Mouse (Mus musculus) stomach, embryonic 14.5 days (tissue): ENCODE data around the gene Orai1. TPM values are rescaled to one million over a fixed set of nuclear protein-coding genes. Genes with fewer than 3 reads are reported as not detected.

Source experiments
- ATAC-seq: fragments of 200-750 bp; cut with Nextera tagmentation; 2 replicates; pipeline ENCODE4 v1.8.0; 2017; ENCODE audit warnings: low read depth, moderate TSS enrichment; ENCODE audit not compliant: insufficient number of reproducible peaks, insufficient read depth, low FRiP score
- H3K27ac ChIP-seq: fragments of 300-500 bp; sonication (generic); 2 replicates; pipeline ENCODE4 v1.5.1; 2014; ENCODE audit warnings: mild to moderate bottlenecking, low read length, moderate library complexity, mixed read lengths
- H3K27me3 ChIP-seq: fragments of 300-500 bp; sonication (generic); 2 replicates; pipeline ENCODE4 v1.6.1; 2014; ENCODE audit warnings: low read length, control low read depth, mixed read lengths; ENCODE audit not compliant: control insufficient read depth, insufficient read depth
- H3K36me3 ChIP-seq: fragments of 300-500 bp; sonication (generic); 2 replicates; pipeline ENCODE4 v1.6.1; 2014; ENCODE audit warnings: mild to moderate bottlenecking, control low read depth, low read length, moderate library complexity, mixed read lengths; ENCODE audit not compliant: control insufficient read depth, insufficient read depth
- H3K4me1 ChIP-seq: fragments of 300-500 bp; sonication (generic); 2 replicates; pipeline ENCODE4 v1.6.1; 2014; ENCODE audit warnings: low read length, control low read depth, mixed read lengths; ENCODE audit not compliant: control insufficient read depth, insufficient read depth
- H3K4me2 ChIP-seq: fragments of 300-500 bp; sonication (generic); replicated peaks from 2 replicates; pipeline ENCODE4 v1.6.1; 2014; ENCODE audit warnings: low read depth, low read length, control low read depth
- H3K4me3 ChIP-seq: fragments of 300-500 bp; sonication (generic); 2 replicates; pipeline ENCODE4 v1.5.1; 2014; ENCODE audit warnings: low read depth, low read length, control low read depth
- H3K9ac ChIP-seq: fragments of 300-500 bp; sonication (generic); replicated peaks from 2 replicates; pipeline ENCODE4 v1.6.1; 2014; ENCODE audit warnings: low read depth, mild to moderate bottlenecking, control low read depth, low read length, moderate library complexity, mixed read lengths
- H3K9me3 ChIP-seq: fragments of 300-500 bp; sonication (generic); 2 replicates; pipeline ENCODE4 v1.6.1; 2016; ENCODE audit warnings: low read depth, low read length, control low read depth; ENCODE audit not compliant: control insufficient read depth
- WGBS: fragments of 180-500 bp; shearing (Covaris S2); extraction: QIAGEN DNeasy Blood & Tissue Kit; methylation state at CpG from one replicate; pipeline ENCODE4 v1.1.7; 2014; 5-methylcytosine and 5-hydroxymethylcytosine counted together
- polyA plus RNA-seq: library from polyadenylated mRNA; unstranded; fragments of >200 nt; fragmentation: Nextera tagmentation; extraction: Ambion mirVana; gene quantifications from 2 replicates; pipeline ENCODE4 v1.2.1, GENCODE M21; 2014

Gene Orai1
- polyA plus RNA-seq, 1 experiment from 2014 or later = 17.8 TPM

DNA sequence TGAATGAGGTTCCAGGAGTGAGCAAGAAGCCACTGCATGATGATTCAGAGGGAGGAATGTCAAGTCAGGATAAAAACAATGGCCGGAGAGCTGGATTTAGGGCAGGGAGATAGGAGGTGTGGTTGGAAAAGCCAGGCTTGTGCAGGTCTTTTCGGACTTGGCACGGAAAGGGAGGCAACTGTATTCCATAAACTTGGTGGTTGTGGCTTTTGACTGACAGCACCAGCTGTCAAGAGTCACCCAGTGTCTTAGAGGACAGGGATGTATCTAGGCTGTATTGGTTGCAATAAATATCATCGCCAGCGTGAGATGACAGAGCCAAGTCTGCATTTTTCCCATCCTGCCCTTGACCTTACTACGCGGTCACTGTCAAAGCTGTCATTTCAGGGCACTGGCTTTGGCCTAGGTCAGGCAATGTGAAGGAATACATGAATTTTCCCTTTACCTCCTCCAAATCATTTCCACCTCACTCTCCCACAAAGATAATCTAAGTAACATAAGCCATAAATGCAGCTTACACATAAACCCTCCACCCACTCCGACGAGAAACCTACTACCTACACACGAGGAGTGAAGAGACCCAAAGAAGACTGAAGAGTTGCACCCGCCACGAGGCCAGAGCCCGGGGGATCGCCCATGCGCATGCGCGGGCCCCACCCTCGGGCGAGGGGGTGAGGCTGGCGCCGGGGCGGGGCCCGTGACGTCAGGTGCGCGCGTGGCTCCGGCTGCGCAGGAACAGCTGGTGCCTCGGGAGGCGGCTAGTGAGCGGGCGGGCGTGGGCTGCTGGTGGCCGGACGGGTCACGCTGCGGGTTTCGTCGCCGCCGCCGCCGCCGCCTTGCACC is 60.9 kb downstream of the Orai1 start:
- Histone ChIP-seq H3K9ac (peak overlapping the region; percentile 62), H3K27me3 (no peaks in the 10 kb centered on the region), H3K4me2 (peak overlapping the region; percentile 95), H3K4me3 (peak overlapping the region; percentile 71), H3K9me3 (no peaks in the 10 kb centered on the region), H3K36me3 (no peaks in the 10 kb centered on the region), H3K4me1 (peaks cover 12% of the 10 kb centered on the region; the same call in 1 of the 2 replicates), H3K27ac (peak overlapping the region; percentile 4; the same call in 1 of the 2 replicates)
- 5% methylated on average over 45 of the region's 45 CpGs for WGBS
- peak; percentile 92 for ATAC-seq

DNA sequence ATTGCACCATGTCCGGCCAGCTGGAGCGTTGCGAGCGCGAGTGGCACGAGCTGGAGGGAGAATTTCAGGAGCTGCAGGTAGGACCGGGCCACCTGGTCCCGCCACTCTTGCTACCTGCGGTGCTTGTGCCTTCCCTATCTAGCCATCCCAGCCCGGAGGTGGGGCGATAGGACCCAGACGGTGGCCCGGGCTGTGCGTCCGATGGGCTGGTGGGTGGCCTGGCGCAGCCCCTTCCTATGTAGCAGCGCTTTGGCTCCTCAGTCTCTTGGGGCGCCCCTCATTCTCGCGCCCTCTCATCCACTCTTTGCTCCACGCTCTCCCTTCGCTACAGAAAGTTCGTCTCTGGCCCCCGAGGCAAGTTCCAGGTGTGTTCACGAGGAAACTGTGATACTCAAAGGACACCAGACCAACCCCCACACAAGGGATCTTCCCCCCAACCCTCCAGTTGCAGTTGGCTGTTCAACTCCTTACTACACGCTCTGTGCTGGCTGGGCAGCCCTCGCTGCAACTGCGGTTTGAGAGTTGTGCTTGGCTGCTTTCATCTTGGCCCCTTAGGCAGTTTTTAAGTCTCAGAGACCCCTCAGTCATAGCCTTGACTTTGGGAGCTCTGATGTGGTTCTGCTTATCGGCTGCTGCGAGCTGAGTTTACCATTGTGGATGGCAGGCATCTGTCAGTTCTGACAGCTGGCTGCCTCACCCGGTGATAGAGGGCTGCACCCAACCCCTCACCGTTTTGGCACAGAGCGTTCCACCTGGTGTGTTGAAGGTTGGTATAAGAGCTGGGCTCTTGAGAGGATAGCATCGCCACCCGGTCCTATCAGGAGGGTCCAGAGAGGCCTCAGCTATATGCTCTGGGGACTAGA is 61.8 kb downstream of the Orai1 start:
- ATAC-seq = peak; percentile 90
- Histone ChIP-seq H3K36me3 (no peaks in the 10 kb centered on the region), H3K27ac (peak overlapping the region; percentile 4; the same call in 1 of the 2 replicates), H3K9ac (peak overlapping the region; percentile 62), H3K4me1 (peaks cover 12% of the 10 kb centered on the region; the same call in 1 of the 2 replicates), H3K9me3 (no peaks in the 10 kb centered on the region), H3K27me3 (no peaks in the 10 kb centered on the region), H3K4me2 (peak overlapping the region; percentile 95), H3K4me3 (peak overlapping the region; percentile 71)
- 3% methylated on average over 34 of the region's 35 CpGs for WGBS

DNA sequence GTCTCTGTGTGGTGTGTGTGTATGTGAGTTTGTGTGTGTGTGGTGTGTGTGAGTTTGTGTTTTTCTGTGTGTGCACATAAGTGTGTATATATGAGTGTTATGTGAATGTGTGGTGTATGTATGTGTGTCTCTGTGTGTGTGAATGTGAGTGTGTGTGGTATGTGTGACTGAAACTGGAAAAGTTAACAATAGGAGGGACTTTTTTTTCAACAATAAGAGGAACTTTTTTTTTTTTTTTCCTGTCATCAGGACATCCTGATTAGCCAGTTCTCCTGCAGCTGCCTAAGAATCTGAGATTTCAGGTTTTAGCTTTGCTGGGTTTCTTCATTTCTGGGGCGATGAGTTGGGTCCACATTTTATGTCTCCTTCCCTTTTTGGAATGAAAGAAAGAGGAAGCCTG is 64.7 kb downstream of the Orai1 start:
- no peaks in the 10 kb centered on the region for H3K36me3 ChIP-seq
- WGBS = 73% methylated on average over 1 of the region's 1 CpGs
- no peaks in the 10 kb centered on the region for H3K27me3 ChIP-seq
- H3K9ac ChIP-seq = no peak overlapping the region
- H3K9me3 ChIP-seq = no peaks in the 10 kb centered on the region
- H3K4me3 ChIP-seq = no peak overlapping the region
- ATAC-seq = no peak
- H3K4me1 ChIP-seq = peaks cover 12% of the 10 kb centered on the region; the same call in 1 of the 2 replicates
- H3K4me2 ChIP-seq = no peak overlapping the region; the same call in 1 of the 2 replicates
- no peak overlapping the region for H3K27ac ChIP-seq

DNA sequence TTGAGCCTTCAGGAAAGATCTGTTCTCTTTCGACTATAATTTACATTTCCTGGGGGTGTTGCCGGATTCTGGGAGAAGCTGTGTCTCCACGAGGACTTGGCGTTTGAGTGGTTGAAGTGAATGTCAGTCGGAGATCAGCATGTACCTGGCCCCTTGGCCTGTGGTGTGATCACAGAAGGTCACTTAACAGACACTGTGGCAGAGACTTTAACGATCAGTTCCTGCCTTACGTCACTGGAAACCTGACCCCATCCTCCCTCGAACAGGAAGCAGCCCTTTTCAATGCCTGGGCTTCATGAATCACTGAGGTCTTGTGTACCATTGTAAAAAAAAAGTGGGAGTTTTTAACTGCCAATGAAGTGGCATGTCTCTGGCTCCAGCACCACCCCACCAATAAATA is 65.2 kb downstream of the Orai1 start:
- Histone ChIP-seq H3K4me2 (no peak overlapping the region; the same call in 1 of the 2 replicates), H3K9me3 (no peaks in the 10 kb centered on the region)
- 53% methylated on average over 8 of the region's 8 CpGs for WGBS

More for the DNA sequence above, 65.2 kb downstream of the Orai1 start:
- Histone ChIP-seq H3K9ac (no peak overlapping the region), H3K4me3 (no peak overlapping the region), H3K27ac (no peak overlapping the region), H3K36me3 (no peaks in the 10 kb centered on the region), H3K27me3 (no peaks in the 10 kb centered on the region), H3K4me1 (peaks cover 12% of the 10 kb centered on the region; the same call in 1 of the 2 replicates)
- no peak for ATAC-seq

Other genes with a start within 250 kb of the Orai1 start
- gene Camkk2, start 235.7 kb upstream of the Orai1 start, polyA plus RNA-seq = 25.7 and 28.2 TPM in 2 replicates
- 478 and 484 TPM in 2 replicates for gene Anapc5, start 193.7 kb upstream of the Orai1 start, polyA plus RNA-seq
- gene Rnf34, start 165.0 kb upstream of the Orai1 start, polyA plus RNA-seq = 35.8 and 44.6 TPM in 2 replicates
- gene Kdm2b, start 25.3 kb upstream of the Orai1 start, polyA plus RNA-seq = 34.5 and 37.9 TPM in 2 replicates
- not detected in 2 replicates for gene Morn3, start 31.9 kb downstream of the Orai1 start, polyA plus RNA-seq
- 9.0 and 9.3 TPM in 2 replicates for gene Tmem120b, start 53.3 kb downstream of the Orai1 start, polyA plus RNA-seq
- 2.0 and 2.3 TPM in 2 replicates for gene Rhof, start 117.6 kb downstream of the Orai1 start, polyA plus RNA-seq
- gene Setd1b, start 127.1 kb downstream of the Orai1 start, polyA plus RNA-seq = 12.9 and 14.3 TPM in 2 replicates
- 72.8 and 82.3 TPM in 2 replicates for gene Psmd9, start 154.3 kb downstream of the Orai1 start, polyA plus RNA-seq
- gene Hpd, start 167.7 kb downstream of the Orai1 start, polyA plus RNA-seq = 0.36 TPM in 1 of 2 replicates, not detected in the other
- 1.3 and 1.7 TPM in 2 replicates for gene Wdr66, start 237.0 kb downstream of the Orai1 start, polyA plus RNA-seq